Mouse (Mus musculus) limb, embryonic 11.5 days (tissue): Measurements from ENCODE around the gene Vac14. TPM values are rescaled to one million over a fixed set of nuclear protein-coding genes. Genes with fewer than 3 reads are reported as not detected.

Source experiments
- ATAC-seq: fragments of 200-750 bp; cut with Nextera tagmentation; 2 replicates; pipeline ENCODE4 v1.8.0; 2017; ENCODE audit warnings: low read depth; ENCODE audit not compliant: insufficient number of reproducible peaks, low FRiP score, low TSS enrichment
- DNase-seq: peaks from one replicate; pipeline ENCODE4 v3.0.0-alpha.2; 2015; ENCODE audit warnings: low spot score
- H3K27ac ChIP-seq: fragments of 300-500 bp; sonication (generic); replicated peaks from 2 replicates; pipeline ENCODE4 v1.5.1; 2014; ENCODE audit warnings: low read depth, mild to moderate bottlenecking, low read length
- H3K27me3 ChIP-seq: fragments of 300-500 bp; sonication (generic); 2 replicates; pipeline ENCODE4 v1.6.1; 2014; ENCODE audit warnings: mild to moderate bottlenecking, low read length, mixed read lengths; ENCODE audit not compliant: control insufficient read depth, insufficient read depth
- H3K36me3 ChIP-seq: fragments of 300-500 bp; sonication (generic); 2 replicates; pipeline ENCODE4 v1.6.1; 2014; ENCODE audit warnings: mild to moderate bottlenecking, low read length, moderate library complexity, mixed read lengths; ENCODE audit not compliant: control insufficient read depth, insufficient read depth
- H3K4me1 ChIP-seq: fragments of 300-500 bp; sonication (generic); 2 replicates; pipeline ENCODE4 v1.6.1; 2014; ENCODE audit warnings: low read length, mixed read lengths; ENCODE audit not compliant: control insufficient read depth, insufficient read depth
- H3K4me2 ChIP-seq: fragments of 300-500 bp; sonication (generic); 2 replicates; pipeline ENCODE4 v1.6.1; 2014; ENCODE audit warnings: low read depth, mild to moderate bottlenecking, moderate library complexity; ENCODE audit not compliant: severe bottlenecking
- H3K4me3 ChIP-seq: fragments of 300-500 bp; sonication (generic); 2 replicates; pipeline ENCODE4 v1.5.1; 2014; ENCODE audit warnings: low read depth, low read length
- H3K9ac ChIP-seq: fragments of 300-500 bp; sonication (generic); 2 replicates; pipeline ENCODE4 v1.6.1; 2014; ENCODE audit warnings: mild to moderate bottlenecking, low read length
- H3K9me3 ChIP-seq: fragments of 300-500 bp; sonication (generic); 2 replicates; pipeline ENCODE4 v1.6.1; 2016; ENCODE audit warnings: low read length; ENCODE audit not compliant: control insufficient read depth
- WGBS: fragments of 180-500 bp; shearing (Covaris S2); extraction: QIAGEN DNeasy Blood & Tissue Kit; methylation state at CpG from one replicate; pipeline ENCODE4 v1.1.7; 2014; 5-methylcytosine and 5-hydroxymethylcytosine counted together
- polyA plus RNA-seq: library from polyadenylated mRNA; unstranded; fragments of >200 nt; fragmentation: Nextera tagmentation; extraction: Ambion mirVana; gene quantifications from 2 replicates; pipeline ENCODE4 v1.2.1, GENCODE M21; 2014

Vac14 gene
- polyA plus RNA-seq, 1 experiment from 2014 or later, result 30.5 TPM

- no peak for DNase-seq
Measured at GRCm38 (mm10) chr8:110761185-110761584, 142.8 kb downstream of the Vac14 start.

GRCm38 (mm10) chr8:110761988-110762387, 143.6 kb downstream of the Vac14 start:
- no peak overlapping the region for H3K4me3 ChIP-seq
- no peak overlapping the region for H3K9ac ChIP-seq
- ATAC-seq (no peak), DNase-seq (no peak)
- no peaks in the 10 kb centered on the region for H3K27me3 ChIP-seq
- no peak overlapping the region for H3K27ac ChIP-seq
- no peaks in the 10 kb centered on the region for H3K36me3 ChIP-seq
- WGBS, result 67% methylated on average over 6 of the region's 6 CpGs
- H3K4me2 ChIP-seq, result no peak overlapping the region
- H3K9me3 ChIP-seq, result no peaks in the 10 kb centered on the region
- no peaks in the 10 kb centered on the region for H3K4me1 ChIP-seq

More at GRCm38 (mm10) chr8:110761185-110761584, 142.8 kb downstream of the Vac14 start:
- Histone ChIP-seq H3K9me3 (no peaks in the 10 kb centered on the region), H3K27me3 (no peaks in the 10 kb centered on the region), H3K27ac (no peak overlapping the region), H3K4me3 (no peak overlapping the region), H3K4me1 (no peaks in the 10 kb centered on the region), H3K4me2 (no peak overlapping the region), H3K9ac (no peak overlapping the region), H3K36me3 (no peaks in the 10 kb centered on the region)
- ATAC-seq, result no peak
- 58% methylated on average over 5 of the region's 5 CpGs for WGBS

GRCm38 (mm10) chr8:110764671-110765070, 146.3 kb downstream of the Vac14 start:
- H3K36me3 ChIP-seq, result no peaks in the 10 kb centered on the region
- no peak overlapping the region for H3K9ac ChIP-seq
- no peaks in the 10 kb centered on the region for H3K9me3 ChIP-seq
- WGBS, result 86% methylated on average over 3 of the region's 3 CpGs
- ATAC-seq (no peak), DNase-seq (no peak)
- no peak overlapping the region for H3K4me3 ChIP-seq
- no peak overlapping the region for H3K27ac ChIP-seq
- no peaks in the 10 kb centered on the region for H3K4me1 ChIP-seq
- no peaks in the 10 kb centered on the region for H3K27me3 ChIP-seq
- H3K4me2 ChIP-seq, result no peak overlapping the region

DNA sequence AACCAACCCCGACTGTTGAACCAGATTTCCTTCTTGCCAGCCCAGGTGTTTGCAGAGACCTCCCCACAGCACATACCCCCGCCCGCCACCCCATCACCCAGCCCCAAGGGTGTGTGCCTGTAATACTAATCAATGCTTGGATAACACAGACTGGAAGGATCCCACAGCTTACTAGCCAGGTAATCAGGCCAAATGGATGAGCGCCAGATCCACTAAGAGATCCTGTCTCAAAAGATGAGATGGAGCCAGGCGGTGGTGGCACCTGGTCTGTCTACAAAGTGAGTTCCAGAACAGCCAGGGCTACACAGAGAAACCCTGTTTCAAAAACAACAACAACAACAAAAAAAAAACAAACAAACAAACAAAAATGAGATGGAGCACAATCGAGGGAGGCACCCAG, 148.9 kb downstream of the Vac14 start:
- H3K27me3 ChIP-seq, result no peaks in the 10 kb centered on the region
- no peaks in the 10 kb centered on the region for H3K4me1 ChIP-seq
- ATAC-seq (no peak), DNase-seq (no peak)
- H3K4me2 ChIP-seq, result no peak overlapping the region
- H3K27ac ChIP-seq, result no peak overlapping the region
- H3K9me3 ChIP-seq, result no peaks in the 10 kb centered on the region
- H3K4me3 ChIP-seq, result no peak overlapping the region
- WGBS, result 84% methylated on average over 6 of the region's 6 CpGs
- no peak overlapping the region for H3K9ac ChIP-seq
- H3K36me3 ChIP-seq, result no peaks in the 10 kb centered on the region

Other genes with a start within 250 kb of the Vac14 start
- gene Mtss1l, start 102.9 kb downstream of the Vac14 start, polyA plus RNA-seq, result 15.7 and 20.9 TPM in 2 replicates
- gene Il34, start 187.3 kb downstream of the Vac14 start, polyA plus RNA-seq, result not detected in 2 replicates
- gene Cog4, start 228.0 kb downstream of the Vac14 start, polyA plus RNA-seq, result 75.6 and 77.1 TPM in 2 replicates
- gene Sf3b3, start 228.2 kb downstream of the Vac14 start, polyA plus RNA-seq, result 215 and 242 TPM in 2 replicates